Mouse (Mus musculus) monocyte, adult 2 months (primary cell): ENCODE results near the gene Pgp.

Experiments
- DNase-seq, 2 experiments: peaks; one replicate each; pipeline ENCODE4 v3.0.0; 2022; ENCODE audit warnings: low spot score in 2 of 2, low read depth in 1 of 2

The Pgp gene

GRCm38 (mm10) chr17:24481027-24481815 lies 11.0 kb downstream of the Pgp start:
- DNase-seq = no peak

DNA sequence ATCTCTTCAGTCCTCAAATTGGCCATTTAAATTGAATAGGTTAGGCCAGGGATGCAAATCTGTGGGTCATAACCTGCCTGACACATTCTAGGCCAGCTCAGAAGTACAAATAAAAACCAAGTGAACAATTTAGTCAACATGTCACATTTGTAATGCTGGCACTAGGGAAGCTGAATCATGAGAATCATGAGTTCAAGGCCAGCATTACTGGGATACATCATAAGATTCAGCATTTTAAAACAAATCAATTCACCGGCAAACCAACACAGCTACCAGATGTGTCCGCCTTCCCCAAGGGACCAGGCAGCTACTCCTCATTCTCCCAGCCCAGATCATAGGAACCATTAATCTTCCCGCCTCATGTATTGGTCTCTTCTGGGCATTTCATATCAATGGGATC lies 13.3 kb downstream of the Pgp start:
- no peak for DNase-seq

DNA sequence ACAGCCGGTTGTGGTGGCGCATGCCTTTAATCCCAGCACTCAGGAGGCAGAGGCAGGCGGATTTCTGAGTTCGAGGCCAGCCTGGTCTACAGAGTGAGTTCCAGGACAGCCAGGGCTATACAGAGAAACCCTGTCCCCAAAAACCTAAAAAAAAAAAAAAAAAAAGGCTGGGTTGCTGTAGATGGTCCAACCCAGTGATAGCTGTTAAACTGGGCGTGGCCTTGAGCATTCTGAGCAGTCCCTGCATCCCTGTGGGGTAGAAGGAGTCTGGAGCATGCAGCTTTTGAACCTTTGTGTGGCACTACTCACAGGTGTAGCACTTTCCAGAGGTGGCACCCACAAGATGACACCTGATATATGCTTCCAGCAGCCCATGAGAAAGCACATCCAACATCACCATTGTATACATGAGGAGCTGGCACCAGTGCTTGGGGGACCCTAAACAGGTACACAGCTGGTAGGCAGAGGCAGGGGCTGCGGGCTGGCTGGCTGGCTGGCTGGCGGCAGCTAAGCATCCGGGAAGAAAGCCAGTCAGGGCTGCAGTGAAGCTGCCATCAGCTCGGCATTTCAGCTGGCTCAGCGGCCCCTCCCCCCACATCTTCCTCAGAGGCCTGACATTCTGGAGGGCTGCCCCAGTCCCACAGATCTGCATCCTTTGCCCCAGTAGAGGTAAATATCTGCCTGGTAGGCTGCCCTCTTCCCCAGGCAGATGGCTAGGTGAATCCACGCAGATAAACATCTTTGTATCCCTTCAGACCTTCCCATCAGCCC lies 15.1 kb downstream of the Pgp start:
- DNase-seq = no peak

GRCm38 (mm10) chr17:24488186-24488661 lies 18.0 kb downstream of the Pgp start, which contains the start of gene Caskin1:
Caskin1 (plus strand) TSS chr17:24488601.
- DNase-seq = no peak

DNA sequence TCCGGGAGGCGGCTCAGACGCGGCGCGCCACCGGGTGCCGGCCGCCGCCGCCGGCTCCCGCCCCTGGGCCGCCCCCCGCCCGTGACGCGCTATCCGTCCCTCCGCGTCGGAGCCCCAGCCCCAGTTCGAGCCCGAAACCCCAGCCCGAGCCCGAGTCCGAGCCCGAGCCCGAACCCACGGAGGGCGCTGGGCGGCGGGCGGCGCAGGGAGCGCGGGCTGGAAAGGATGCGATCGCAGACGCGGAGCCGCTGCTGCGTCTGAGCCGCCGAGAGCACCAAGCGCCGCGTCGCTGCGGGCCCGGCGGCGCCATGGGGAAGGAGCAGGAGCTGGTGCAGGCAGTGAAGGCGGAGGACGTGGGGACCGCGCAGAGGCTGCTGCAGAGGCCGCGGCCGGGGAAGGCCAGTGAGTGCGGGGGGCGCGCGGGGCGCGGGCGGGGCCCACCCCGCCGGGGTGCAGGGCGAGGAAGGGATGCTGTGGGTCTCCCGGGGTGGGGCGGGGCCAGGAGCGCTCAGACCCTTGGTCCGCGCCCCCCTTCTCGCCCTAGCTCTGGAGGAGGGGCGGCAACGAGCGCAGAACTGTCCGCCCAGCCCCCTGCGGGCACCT lies 18.6 kb downstream of the Pgp start:
- DNase-seq = no peak

GRCm38 (mm10) chr17:24489265-24490030 lies 19.3 kb downstream of the Pgp start:
- DNase-seq = no peak

DNA sequence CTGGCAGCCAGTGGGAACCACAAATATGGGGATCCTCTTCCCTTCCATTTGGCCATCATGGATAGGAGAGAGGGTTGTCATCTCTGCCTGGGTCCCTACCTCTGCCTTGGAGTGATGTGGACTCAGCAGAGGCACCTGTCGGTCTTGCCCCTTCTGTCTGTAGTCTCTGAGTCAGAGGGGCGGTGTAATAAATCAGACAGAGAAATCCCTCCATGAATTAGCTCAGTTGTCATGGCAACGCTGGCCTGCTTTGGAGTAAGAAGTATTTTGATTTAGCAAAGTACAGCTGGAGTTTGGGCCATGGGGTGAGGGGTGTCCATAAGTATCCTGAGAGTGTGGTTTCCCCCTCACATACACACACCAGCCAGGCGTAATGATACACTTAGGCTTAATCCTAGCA lies 20.2 kb downstream of the Pgp start:
- no peak for DNase-seq

DNA sequence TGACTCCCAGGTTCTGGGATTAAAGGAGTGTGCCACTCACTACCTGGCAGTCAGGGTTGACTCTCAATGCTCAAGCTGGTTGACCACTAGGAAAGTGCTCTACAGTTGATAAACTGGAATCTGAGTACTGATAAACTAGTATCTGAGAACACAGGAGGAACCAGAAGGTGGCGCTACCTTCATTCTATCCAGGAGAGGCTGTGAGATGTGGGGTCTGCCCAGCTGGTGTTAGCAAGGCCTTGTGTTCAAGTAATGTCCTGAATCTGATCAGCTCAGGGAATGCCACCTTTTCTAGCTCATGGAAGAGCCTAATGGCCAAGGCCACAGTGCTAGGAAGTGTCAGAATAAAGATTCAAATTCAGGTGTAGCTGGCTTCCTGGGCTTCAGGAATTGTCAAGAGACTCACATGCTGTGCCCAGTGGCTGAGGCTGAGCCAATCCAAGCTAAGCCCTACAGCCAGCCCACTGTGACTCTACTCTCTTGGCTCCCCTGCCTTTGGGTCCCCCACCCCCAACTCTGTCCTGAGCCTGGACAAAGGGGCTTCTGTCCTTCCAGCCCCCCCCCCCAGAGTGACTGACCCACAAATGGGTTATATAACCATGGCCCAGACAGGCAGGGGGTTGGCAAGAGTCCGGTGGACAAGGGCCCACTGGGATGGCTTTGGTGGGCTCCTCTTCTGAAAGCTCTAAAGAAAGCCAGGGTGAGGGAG lies 24.6 kb downstream of the Pgp start:
- DNase-seq = no peak

DNA sequence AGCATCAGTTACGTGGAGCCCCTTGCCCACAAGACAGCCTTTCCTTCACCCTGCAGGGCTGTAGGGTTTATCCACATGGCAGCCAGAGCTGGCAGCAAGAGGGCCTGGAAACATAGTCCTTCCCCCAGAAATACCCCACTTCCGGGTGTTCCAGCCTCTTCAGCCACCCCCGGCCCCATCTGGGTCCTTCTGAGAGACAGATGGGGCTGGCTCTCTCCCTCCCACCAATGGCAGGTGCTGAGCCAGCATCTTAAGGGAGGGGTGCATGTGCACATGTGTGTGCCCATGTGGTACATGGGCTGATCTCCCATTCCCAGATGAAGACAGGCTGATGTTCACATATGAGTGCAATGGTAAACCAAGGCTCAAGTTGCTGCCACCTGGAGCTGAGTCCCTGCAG lies 25.3 kb downstream of the Pgp start:
- DNase-seq = no peak

DNA sequence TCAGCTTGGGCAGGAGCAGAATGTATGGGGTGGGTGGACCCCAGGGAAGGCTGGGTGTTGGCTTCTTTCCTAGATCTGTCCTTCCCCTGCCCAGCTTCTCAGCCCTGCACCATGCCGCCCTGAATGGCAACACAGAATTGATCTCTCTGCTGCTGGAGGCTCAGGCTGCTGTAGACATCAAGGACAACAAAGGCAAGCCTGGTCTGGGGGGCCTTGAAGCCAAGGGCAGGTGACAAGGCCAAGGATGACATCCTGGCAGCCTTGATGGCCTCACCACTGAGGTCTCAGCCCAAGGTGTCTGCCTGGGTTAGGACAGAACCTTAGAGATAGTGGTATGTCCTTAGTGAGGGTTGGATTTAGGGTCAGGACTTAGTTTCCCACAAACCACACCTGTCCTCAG lies 25.8 kb downstream of the Pgp start:
- DNase-seq = no peak

- no peak for DNase-seq
Observed at GRCm38 (mm10) chr17:24502208-24502607, 32.0 kb downstream of the Pgp start.

GRCm38 (mm10) chr17:24504085-24504484 lies 33.9 kb downstream of the Pgp start:
- no peak for DNase-seq

- DNase-seq = no peak
Observed at GRCm38 (mm10) chr17:24505286-24505955, 35.2 kb downstream of the Pgp start.

DNA sequence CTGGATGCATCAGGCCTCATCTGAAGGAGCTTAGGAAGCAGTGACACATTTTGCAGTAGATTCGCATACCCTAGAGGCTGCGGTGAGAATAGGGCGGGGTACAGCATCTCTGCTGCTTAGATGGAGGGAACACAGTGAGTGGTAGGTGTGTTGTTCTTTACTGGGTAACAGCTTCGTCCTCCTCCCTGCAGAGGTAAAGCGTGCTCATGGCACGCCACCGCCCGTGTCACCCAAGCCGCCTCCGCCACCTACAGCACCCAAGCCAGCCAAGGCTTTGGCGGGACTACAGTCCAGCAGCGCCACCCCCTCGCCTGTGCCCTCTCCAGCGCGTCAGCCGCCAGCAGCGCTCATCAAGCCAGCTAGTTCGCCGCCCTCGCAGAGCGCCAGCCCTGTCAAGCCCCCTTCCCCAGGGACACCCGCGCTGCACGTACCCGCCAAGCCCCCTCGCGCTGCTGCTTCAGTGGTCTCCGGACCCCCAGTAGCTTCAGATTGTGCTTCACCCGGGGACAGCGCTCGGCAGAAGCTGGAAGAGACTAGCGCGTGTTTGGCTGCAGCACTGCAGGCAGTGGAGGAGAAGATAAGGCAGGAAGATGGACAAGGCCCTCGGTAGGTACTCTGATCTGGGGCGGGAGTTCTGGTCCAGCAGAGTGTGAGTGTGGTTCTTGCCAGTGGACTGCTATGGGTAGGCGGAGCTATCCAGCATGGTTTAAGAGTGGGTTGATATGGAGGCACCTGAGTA lies 36.3 kb downstream of the Pgp start:
- no peak for DNase-seq

- DNase-seq = no peak
Observed at GRCm38 (mm10) chr17:24507129-24507664, 37.0 kb downstream of the Pgp start.

- DNase-seq = no peak
Observed at GRCm38 (mm10) chr17:24507806-24508460, 37.7 kb downstream of the Pgp start.

DNA sequence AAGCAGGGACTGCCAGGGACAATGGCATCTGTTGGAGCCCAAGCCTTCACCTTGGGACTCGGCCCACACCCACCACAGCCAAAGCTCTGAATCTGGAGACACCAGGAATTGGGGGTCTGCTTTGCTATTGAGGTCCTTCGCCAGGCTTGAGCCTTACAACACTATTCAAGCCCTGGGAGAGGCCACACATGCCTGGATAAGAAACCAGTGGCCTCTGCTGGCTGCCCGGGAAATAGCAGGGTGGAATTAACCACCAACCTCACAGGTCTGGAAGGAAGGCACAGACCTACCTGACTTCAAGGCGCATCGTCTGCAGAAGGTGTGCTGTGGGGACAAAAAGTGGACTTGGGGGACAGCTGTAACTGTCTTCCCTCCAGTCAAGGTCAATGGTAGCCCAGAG lies 43.4 kb downstream of the Pgp start:
- no peak for DNase-seq
